Mouse (Mus musculus) testis, postnatal 14 days (tissue): ENCODE measurements around the gene Emx2.

ENCODE experiments used
- DNase-seq: peaks from one replicate; pipeline ENCODE4 v3.0.0; 2021; ENCODE audit warnings: low spot score

Emx2 gene

GRCm38 (mm10) chr19:59457951-59458742 lies at the start of gene Emx2:
Emx2 (plus strand) TSS chr19:59458372.
- DNase-seq = peak; percentile 64

GRCm38 (mm10) chr19:59414128-59414527 lies 44.0 kb upstream of the Emx2 start:
- DNase-seq = no peak

- peak; percentile 80 for DNase-seq
These were observed 40.1 kb upstream of the Emx2 start for GRCm38 (mm10) chr19:59418024-59418423.

GRCm38 (mm10) chr19:59418671-59419070 lies 39.5 kb upstream of the Emx2 start:
- no peak for DNase-seq

GRCm38 (mm10) chr19:59422393-59422792 lies 35.8 kb upstream of the Emx2 start:
- DNase-seq = no peak

- DNase-seq = no peak
These were observed 34.5 kb upstream of the Emx2 start for GRCm38 (mm10) chr19:59423685-59424084.

GRCm38 (mm10) chr19:59424975-59425374 lies 33.2 kb upstream of the Emx2 start:
- no peak for DNase-seq

GRCm38 (mm10) chr19:59432286-59432685 lies 25.9 kb upstream of the Emx2 start:
- no peak for DNase-seq

GRCm38 (mm10) chr19:59450561-59451135 lies 7.5 kb upstream of the Emx2 start:
- no peak for DNase-seq

- DNase-seq = no peak
These were observed 6.7 kb upstream of the Emx2 start for GRCm38 (mm10) chr19:59451441-59451951.

GRCm38 (mm10) chr19:59452321-59452720 lies 5.9 kb upstream of the Emx2 start:
- DNase-seq = no peak

- no peak for DNase-seq
These were observed 4.6 kb upstream of the Emx2 start for GRCm38 (mm10) chr19:59453591-59453990.

- no peak for DNase-seq
These were observed 4.0 kb upstream of the Emx2 start for GRCm38 (mm10) chr19:59454196-59454595.

- no peak for DNase-seq
These were observed 2.5 kb upstream of the Emx2 start for GRCm38 (mm10) chr19:59455671-59456070.

GRCm38 (mm10) chr19:59457011-59457945 lies 894 bp upstream of the Emx2 start:
- peak; percentile 42 for DNase-seq

- no peak for DNase-seq
These were observed 567 bp downstream of the Emx2 start for GRCm38 (mm10) chr19:59458743-59459135.

GRCm38 (mm10) chr19:59459158-59459781 lies 1.1 kb downstream of the Emx2 start:
- DNase-seq = peak; percentile 31

- DNase-seq = no peak
These were observed 1.7 kb downstream of the Emx2 start for GRCm38 (mm10) chr19:59459811-59460241.

GRCm38 (mm10) chr19:59460328-59461115 lies 2.4 kb downstream of the Emx2 start:
- no peak for DNase-seq

GRCm38 (mm10) chr19:59461481-59462421 lies 3.6 kb downstream of the Emx2 start:
- no peak for DNase-seq
